Mouse (Mus musculus) right cerebral cortex, postnatal 25 days (tissue): Measurements from ENCODE around the gene Slc13a2.

Experiments
- DNase-seq: peaks from one replicate; pipeline ENCODE4 v3.0.0; 2022

Slc13a2 gene

GRCm38 (mm10) chr11:78349441-78350358 is 72.3 kb downstream of the Slc13a2 start:
- DNase-seq, result no peak

GRCm38 (mm10) chr11:78348474-78348873 is 73.5 kb downstream of the Slc13a2 start:
- DNase-seq, result no peak

GRCm38 (mm10) chr11:78347908-78348307 is 74.1 kb downstream of the Slc13a2 start:
- DNase-seq, result no peak
